Mouse (Mus musculus) limb, embryonic 11.5 days (tissue): Measurements from ENCODE around the gene Atp6v1c2. TPM values are rescaled to one million over a fixed set of nuclear protein-coding genes. Genes with fewer than 3 reads are reported as not detected.

Experiments
- ATAC-seq: fragments of 200-750 bp; cut with Nextera tagmentation; 2 replicates; pipeline ENCODE4 v1.8.0; 2017; ENCODE audit warnings: low read depth; ENCODE audit not compliant: insufficient number of reproducible peaks, low FRiP score, low TSS enrichment
- DNase-seq: peaks from one replicate; pipeline ENCODE4 v3.0.0-alpha.2; 2015; ENCODE audit warnings: low spot score
- H3K27ac ChIP-seq: fragments of 300-500 bp; sonication (generic); replicated peaks from 2 replicates; pipeline ENCODE4 v1.5.1; 2014; ENCODE audit warnings: low read depth, mild to moderate bottlenecking, low read length
- H3K27me3 ChIP-seq: fragments of 300-500 bp; sonication (generic); 2 replicates; pipeline ENCODE4 v1.6.1; 2014; ENCODE audit warnings: mild to moderate bottlenecking, low read length, mixed read lengths; ENCODE audit not compliant: control insufficient read depth, insufficient read depth
- H3K36me3 ChIP-seq: fragments of 300-500 bp; sonication (generic); 2 replicates; pipeline ENCODE4 v1.6.1; 2014; ENCODE audit warnings: mild to moderate bottlenecking, low read length, moderate library complexity, mixed read lengths; ENCODE audit not compliant: control insufficient read depth, insufficient read depth
- H3K4me1 ChIP-seq: fragments of 300-500 bp; sonication (generic); 2 replicates; pipeline ENCODE4 v1.6.1; 2014; ENCODE audit warnings: low read length, mixed read lengths; ENCODE audit not compliant: control insufficient read depth, insufficient read depth
- H3K4me2 ChIP-seq: fragments of 300-500 bp; sonication (generic); 2 replicates; pipeline ENCODE4 v1.6.1; 2014; ENCODE audit warnings: low read depth, mild to moderate bottlenecking, moderate library complexity; ENCODE audit not compliant: severe bottlenecking
- H3K4me3 ChIP-seq: fragments of 300-500 bp; sonication (generic); 2 replicates; pipeline ENCODE4 v1.5.1; 2014; ENCODE audit warnings: low read depth, low read length
- H3K9ac ChIP-seq: fragments of 300-500 bp; sonication (generic); 2 replicates; pipeline ENCODE4 v1.6.1; 2014; ENCODE audit warnings: mild to moderate bottlenecking, low read length
- H3K9me3 ChIP-seq: fragments of 300-500 bp; sonication (generic); 2 replicates; pipeline ENCODE4 v1.6.1; 2016; ENCODE audit warnings: low read length; ENCODE audit not compliant: control insufficient read depth
- WGBS: fragments of 180-500 bp; shearing (Covaris S2); extraction: QIAGEN DNeasy Blood & Tissue Kit; methylation state at CpG from one replicate; pipeline ENCODE4 v1.1.7; 2014; 5-methylcytosine and 5-hydroxymethylcytosine counted together
- microRNA-seq: library from miRNA; unstranded; fragments of <30 nt; microRNA quantifications from one replicate; pipeline ENCODE4, GENCODE M21; 2016
- polyA plus RNA-seq: library from polyadenylated mRNA; unstranded; fragments of >200 nt; fragmentation: Nextera tagmentation; extraction: Ambion mirVana; gene quantifications from 2 replicates; pipeline ENCODE4 v1.2.1, GENCODE M21; 2014

Gene Atp6v1c2
- polyA plus RNA-seq, 1 experiment from 2014 or later = 0.23 TPM

DNA sequence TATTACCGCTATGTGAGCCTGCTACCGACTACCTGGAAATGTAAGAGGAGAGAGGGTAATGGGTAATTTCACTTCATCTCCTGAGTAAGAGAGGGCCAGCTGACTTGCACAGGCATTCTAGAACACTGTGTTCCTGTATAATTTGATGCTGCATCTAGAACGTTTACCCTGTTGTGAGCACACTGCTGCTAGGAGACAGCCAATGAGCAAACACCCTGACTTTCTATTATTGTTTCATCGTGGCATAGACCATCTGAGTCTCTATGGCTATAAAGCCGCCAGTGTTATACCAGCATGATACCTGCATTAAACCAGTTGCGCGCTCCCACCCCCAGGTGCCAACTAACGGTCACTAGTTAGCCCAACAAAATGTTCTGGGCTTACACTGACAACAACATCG is 87.5 kb downstream of the Atp6v1c2 start:
- DNase-seq = no peak
- no peak overlapping the region for H3K4me2 ChIP-seq
- WGBS = 96% methylated on average over 9 of the region's 9 CpGs
- H3K9ac ChIP-seq = no peak overlapping the region
- H3K9me3 ChIP-seq = peaks cover 3% of the 10 kb centered on the region; the same call in 1 of the 2 replicates
- no peaks in the 10 kb centered on the region for H3K36me3 ChIP-seq
- H3K4me3 ChIP-seq = no peak overlapping the region
- no peak overlapping the region for H3K27ac ChIP-seq
- no peaks in the 10 kb centered on the region for H3K27me3 ChIP-seq
- ATAC-seq = no peak
- 0 out of 2 replicates have a peak, but pooled peaks cover 5% of the 10 kb centered on the region for H3K4me1 ChIP-seq

DNA sequence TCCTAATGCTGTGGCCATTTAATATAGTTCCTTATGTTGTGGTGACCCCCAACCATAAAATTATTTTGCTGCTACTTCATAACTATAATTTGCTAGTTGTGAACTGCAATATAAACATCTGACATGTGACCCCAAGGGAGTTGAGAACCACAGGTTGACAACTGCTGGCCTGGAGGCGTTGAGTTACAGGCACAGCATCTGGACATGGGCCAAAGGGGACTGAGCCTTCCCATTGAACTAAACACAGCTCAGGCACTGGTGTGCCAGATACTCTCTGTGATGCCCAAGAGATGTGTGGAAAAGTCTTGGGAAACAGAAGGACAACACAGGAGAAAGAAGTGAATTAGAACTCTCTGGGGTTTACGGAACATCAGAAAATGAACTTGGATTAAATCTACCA is 88.1 kb downstream of the Atp6v1c2 start:
- ATAC-seq (no peak), DNase-seq (no peak)
- Histone ChIP-seq H3K4me3 (no peak overlapping the region), H3K9me3 (peaks cover 3% of the 10 kb centered on the region; the same call in 1 of the 2 replicates), H3K27me3 (no peaks in the 10 kb centered on the region), H3K27ac (no peak overlapping the region), H3K9ac (no peak overlapping the region), H3K36me3 (no peaks in the 10 kb centered on the region), H3K4me2 (no peak overlapping the region), H3K4me1 (peaks cover 5% of the 10 kb centered on the region; the same call in 1 of the 2 replicates)
- 85% methylated on average over 2 of the region's 2 CpGs for WGBS

DNA sequence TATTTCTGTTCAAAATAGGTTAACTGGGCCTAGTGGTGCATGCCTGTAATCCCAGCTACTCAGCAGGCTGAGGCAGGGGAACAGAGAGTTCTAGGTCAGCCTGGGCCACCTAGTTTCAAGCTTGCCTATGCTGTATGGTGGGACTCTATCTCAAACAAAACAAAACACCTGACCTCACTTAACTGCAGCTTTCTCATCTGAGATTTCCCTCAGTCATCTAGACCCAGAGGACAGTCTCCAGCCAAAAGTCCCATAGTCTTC is 89.8 kb downstream of the Atp6v1c2 start:
- no peak for DNase-seq
- no peak overlapping the region for H3K9ac ChIP-seq
- no peak for ATAC-seq
- H3K4me2 ChIP-seq = no peak overlapping the region
- no peaks in the 10 kb centered on the region for H3K36me3 ChIP-seq
- peaks cover 3% of the 10 kb centered on the region; the same call in 1 of the 2 replicates for H3K9me3 ChIP-seq
- peak overlapping the region; percentile 77 for H3K27ac ChIP-seq
- no peaks in the 10 kb centered on the region for H3K27me3 ChIP-seq
- H3K4me3 ChIP-seq = no peak overlapping the region
- peaks cover 5% of the 10 kb centered on the region; the same call in 1 of the 2 replicates for H3K4me1 ChIP-seq

DNA sequence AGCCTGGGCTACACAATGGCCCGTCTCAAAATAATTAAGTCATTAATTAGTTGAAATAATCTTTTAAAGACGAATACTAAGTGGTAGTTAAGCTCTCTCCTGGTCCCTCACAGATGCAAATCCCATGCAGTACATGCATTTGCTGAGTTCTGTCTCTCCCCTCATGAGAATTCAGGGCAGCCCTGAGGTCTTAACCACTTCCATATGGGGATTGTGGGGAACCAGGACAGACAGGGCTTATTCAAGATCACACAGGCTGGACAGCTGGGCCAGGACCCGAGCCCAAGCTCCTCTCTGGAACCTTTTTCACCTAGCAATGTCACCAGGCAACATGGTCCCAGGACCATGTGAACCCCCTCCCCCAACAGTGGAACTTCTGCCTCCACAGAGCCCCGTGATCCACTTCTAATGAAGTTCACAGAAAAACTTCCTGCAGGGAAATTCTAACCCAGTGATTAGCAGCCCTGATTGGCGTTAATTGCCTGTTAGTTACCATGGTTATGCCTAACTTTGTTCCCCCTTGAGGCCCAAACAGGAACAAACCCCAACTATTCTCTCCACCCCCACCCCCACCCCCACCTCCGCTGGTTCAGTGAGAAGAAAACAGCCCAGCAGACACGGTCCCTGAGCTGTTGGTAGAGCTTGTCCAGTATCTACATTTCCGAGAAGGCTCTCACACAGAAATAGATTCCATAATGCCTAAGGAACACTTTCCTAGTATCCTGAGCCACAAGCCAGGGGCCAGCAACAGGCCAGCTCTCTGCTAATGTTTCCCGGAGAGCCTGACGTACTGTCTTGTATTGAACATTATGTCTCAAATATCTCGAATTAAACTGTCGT is 90.4 kb downstream of the Atp6v1c2 start:
- 31% methylated on average over 12 of the region's 12 CpGs for WGBS
- H3K36me3 ChIP-seq = no peaks in the 10 kb centered on the region
- ATAC-seq (peak; percentile 55), DNase-seq (peak; percentile 68)
- H3K4me3 ChIP-seq = no peak overlapping the region
- no peaks in the 10 kb centered on the region for H3K27me3 ChIP-seq
- no peak overlapping the region for H3K9ac ChIP-seq
- no peak overlapping the region for H3K4me2 ChIP-seq
- peak overlapping the region; percentile 77 for H3K27ac ChIP-seq
- H3K9me3 ChIP-seq = peaks cover 3% of the 10 kb centered on the region; the same call in 1 of the 2 replicates
- H3K4me1 ChIP-seq = peaks cover 5% of the 10 kb centered on the region; the same call in 1 of the 2 replicates

GRCm38 (mm10) chr12:17235535-17236313 is 93.4 kb downstream of the Atp6v1c2 start:
- Histone ChIP-seq H3K27ac (no peak overlapping the region), H3K9me3 (peaks cover 3% of the 10 kb centered on the region; the same call in 1 of the 2 replicates), H3K4me3 (no peak overlapping the region), H3K36me3 (no peaks in the 10 kb centered on the region), H3K4me1 (peaks cover 5% of the 10 kb centered on the region; the same call in 1 of the 2 replicates), H3K4me2 (no peak overlapping the region), H3K27me3 (no peaks in the 10 kb centered on the region), H3K9ac (no peak overlapping the region)
- WGBS = 42% methylated on average over 11 of the region's 11 CpGs
- no peak for ATAC-seq
- no peak for DNase-seq

Small RNA genes lying within 50 kb of the gene (microRNA-seq; reads per million reads assigned to microRNA genes)
- gene Mir3066 = 22.3 reads per million, percentile 30 among the genes with 10 or more reads in this experiment

Other genes with a start within 250 kb of the Atp6v1c2 start
- 0.21 and 0.41 TPM in 2 replicates for gene Kcnf1, start 152.5 kb downstream of the Atp6v1c2 start, polyA plus RNA-seq
- gene Pdia6, start 62.8 kb downstream of the Atp6v1c2 start, polyA plus RNA-seq = 604 and 618 TPM in 2 replicates
- 35.4 and 39.2 TPM in 2 replicates for gene Nol10, start 19.1 kb upstream of the Atp6v1c2 start, polyA plus RNA-seq
- 293 and 304 TPM in 2 replicates for gene Odc1, start 215.4 kb upstream of the Atp6v1c2 start, polyA plus RNA-seq